Mouse (Mus musculus) erythroblast, embryonic 14.5 days (primary cell): Measurements from ENCODE around the gene Baiap2l1. TPM values are rescaled to one million over a fixed set of nuclear protein-coding genes. Genes with fewer than 3 reads are reported as not detected.
A peak's percentile ranks its signal among the peaks of the same experiment; 100 is the strongest.

Source experiments
- H3K27me3 ChIP-seq: 2 replicates; pipeline ENCODE4 v1.6.1; 2012; ENCODE audit warnings: inconsistent platforms; ENCODE audit not compliant: control insufficient read depth
- H3K36me3 ChIP-seq: 2 replicates; pipeline ENCODE4 v1.6.1; 2012; ENCODE audit warnings: mild to moderate bottlenecking, inconsistent platforms; ENCODE audit not compliant: control insufficient read depth
- H3K4me1 ChIP-seq: 2 replicates; pipeline ENCODE4 v1.6.1; 2012; ENCODE audit warnings: inconsistent platforms; ENCODE audit not compliant: control insufficient read depth
- H3K4me3 ChIP-seq: replicated peaks from 2 replicates; pipeline ENCODE3; 2012; ENCODE audit warnings: moderate library complexity, mild to moderate bottlenecking, inconsistent platforms
- H3K9me3 ChIP-seq: 2 replicates; pipeline ENCODE4 v1.6.1; 2012; ENCODE audit warnings: low read length, inconsistent platforms, mixed read lengths; ENCODE audit not compliant: control insufficient read depth
- GATA1 ChIP-seq: IDR thresholded peaks from 2 replicates; pipeline ENCODE4 v1.6.1; 2012; ENCODE audit warnings: low read length, inconsistent platforms, mixed read lengths
- TAL1 ChIP-seq: IDR thresholded peaks from 3 replicates; pipeline ENCODE4 v1.6.1; 2012; ENCODE audit warnings: low read length, inconsistent platforms, mixed read lengths
- polyA plus RNA-seq: library from polyadenylated mRNA; stranded (reverse); fragments of >175 nt; gene quantifications from 2 replicates; pipeline ENCODE4 v1.2.3, GENCODE M21; 2012

Gene Baiap2l1
- polyA plus RNA-seq, 1 experiment: not detected

DNA sequence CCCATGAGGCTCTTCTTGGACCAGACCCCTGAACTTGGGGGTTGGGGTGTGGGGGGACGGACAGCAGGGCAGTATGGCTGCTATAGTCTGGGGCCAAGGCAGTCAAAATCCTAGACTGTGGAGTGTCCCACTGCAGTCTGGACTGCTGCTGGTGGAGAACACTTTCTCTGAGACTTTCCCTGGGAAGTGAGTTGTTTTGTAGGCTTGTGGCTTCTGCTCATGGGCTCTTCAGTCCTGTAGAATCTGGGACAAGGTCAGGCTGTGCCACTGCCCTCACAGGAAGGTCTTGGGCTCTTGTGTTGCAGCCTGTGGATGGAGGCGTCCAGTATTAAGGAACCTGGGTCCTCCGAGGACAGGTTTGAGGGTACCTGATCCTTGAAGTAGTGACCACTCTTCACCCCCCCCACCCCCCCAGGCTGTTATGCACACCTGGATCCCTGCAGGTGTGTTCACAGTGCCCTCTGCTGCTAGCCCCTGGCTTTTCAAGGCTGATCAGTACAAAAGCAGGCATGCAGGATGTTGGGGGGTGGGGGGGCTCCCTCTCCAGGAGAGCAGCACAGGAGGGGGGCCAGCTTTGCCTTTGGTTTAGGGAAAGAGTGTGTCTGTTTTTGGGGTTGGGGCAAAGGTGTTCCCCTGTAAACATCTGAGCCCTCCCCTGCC is 100.3 kb downstream of the Baiap2l1 start:
- peak overlapping the region; percentile 76 for H3K4me3 ChIP-seq
- TF ChIP-seq TAL1 (no peak), GATA1 (no peak)
- peaks cover 44% of the 10 kb centered on the region for H3K4me1 ChIP-seq
- H3K36me3 ChIP-seq: peaks cover 21% of the 10 kb centered on the region
- no peaks in the 10 kb centered on the region for H3K9me3 ChIP-seq
- H3K27me3 ChIP-seq: peaks cover 13% of the 10 kb centered on the region

DNA sequence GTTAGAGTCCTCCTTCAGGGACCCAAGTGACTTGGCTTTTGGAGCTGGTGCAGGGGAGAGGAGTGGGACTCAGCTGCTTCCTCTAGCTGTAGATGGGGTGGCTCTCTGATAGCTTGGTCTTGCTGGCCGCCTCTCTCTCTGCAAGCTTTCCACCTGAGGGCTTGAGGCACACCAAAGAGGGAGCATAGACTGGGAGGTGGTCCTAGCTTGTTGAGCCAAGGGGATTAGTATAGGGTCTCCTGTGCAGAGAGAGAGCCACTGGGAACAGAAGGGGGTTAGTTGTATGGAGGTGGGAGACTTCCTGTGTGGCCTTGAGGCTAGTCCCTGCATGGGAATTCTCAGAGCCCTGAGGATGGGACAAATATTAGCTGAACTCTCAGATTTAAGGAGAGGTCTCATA is 101.0 kb downstream of the Baiap2l1 start:
- Histone ChIP-seq H3K27me3 (peaks cover 13% of the 10 kb centered on the region), H3K9me3 (no peaks in the 10 kb centered on the region), H3K36me3 (peaks cover 21% of the 10 kb centered on the region), H3K4me3 (peak overlapping the region; percentile 76), H3K4me1 (peaks cover 44% of the 10 kb centered on the region)
- TF ChIP-seq TAL1: no peak
- TF ChIP-seq GATA1: no peak

DNA sequence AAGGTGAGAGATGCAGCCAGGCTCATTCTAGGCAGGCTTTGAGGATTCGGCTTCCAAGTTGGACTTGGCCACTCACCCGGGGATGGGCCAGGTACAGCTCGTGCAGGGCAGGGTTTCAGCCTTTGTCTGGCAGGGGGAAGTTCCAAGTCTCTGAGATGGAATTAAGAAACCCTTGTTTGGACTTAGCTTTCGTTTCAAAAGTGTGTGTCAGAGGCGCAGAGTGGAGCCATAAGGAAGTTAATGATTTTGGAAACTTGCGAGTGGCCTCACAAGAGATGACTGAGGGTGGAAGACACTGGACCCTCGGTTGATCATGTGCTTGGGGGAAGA is 101.4 kb downstream of the Baiap2l1 start:
- Histone ChIP-seq H3K27me3 (peaks cover 13% of the 10 kb centered on the region), H3K4me3 (peak overlapping the region; percentile 76), H3K36me3 (peaks cover 21% of the 10 kb centered on the region), H3K4me1 (peaks cover 44% of the 10 kb centered on the region), H3K9me3 (no peaks in the 10 kb centered on the region)
- TF ChIP-seq TAL1 (no peak), GATA1 (no peak)

DNA sequence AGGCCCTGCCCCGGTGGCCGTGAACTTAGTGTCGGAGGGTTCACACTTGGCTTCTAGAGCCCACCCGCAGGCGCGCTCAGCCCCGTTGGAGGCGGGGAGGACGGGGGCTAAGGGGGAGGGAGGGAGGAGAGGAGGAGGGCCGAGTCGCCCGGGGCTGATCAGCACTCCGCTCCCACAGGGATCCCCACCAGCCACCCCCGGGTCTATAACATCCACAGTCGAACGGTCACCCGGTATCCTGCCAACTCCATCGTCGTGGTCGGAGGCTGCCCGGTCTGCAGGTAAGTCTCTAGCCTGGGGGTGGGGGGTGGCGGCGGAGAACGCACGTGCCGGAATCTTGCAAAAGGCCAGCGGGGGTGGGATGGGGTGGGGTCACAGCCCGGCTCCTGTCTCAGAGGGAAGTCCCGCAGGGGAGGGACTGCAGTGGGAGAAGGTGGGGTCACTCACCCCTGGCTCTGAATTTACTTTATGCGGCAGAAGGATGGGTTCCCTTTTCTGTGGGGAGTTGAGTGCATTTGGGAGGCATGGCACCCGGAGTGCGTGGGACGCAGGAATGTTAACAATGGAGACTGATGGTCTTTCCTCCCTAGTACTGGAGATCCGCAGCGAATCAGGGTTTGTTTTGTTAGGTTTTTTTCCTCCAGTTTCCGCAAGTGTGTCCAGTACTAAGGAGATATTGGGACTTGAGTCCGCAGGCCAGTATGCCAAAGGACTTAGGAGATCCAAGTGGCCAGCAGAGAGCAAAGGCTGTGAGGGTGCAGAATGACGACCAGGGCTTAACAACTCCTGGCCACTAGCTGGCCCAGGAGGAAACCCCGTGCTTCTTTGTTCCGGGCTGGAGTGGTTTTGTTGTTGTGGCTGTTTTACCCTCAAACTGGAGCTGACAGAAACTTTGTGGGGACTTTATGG is 102.0 kb downstream of the Baiap2l1 start:
- peaks cover 44% of the 10 kb centered on the region for H3K4me1 ChIP-seq
- peaks cover 17% of the 10 kb centered on the region for H3K36me3 ChIP-seq
- TF ChIP-seq GATA1 (no peak), TAL1 (no peak)
- peak overlapping the region; percentile 76 for H3K4me3 ChIP-seq
- H3K27me3 ChIP-seq: peaks cover 13% of the 10 kb centered on the region
- H3K9me3 ChIP-seq: no peaks in the 10 kb centered on the region

DNA sequence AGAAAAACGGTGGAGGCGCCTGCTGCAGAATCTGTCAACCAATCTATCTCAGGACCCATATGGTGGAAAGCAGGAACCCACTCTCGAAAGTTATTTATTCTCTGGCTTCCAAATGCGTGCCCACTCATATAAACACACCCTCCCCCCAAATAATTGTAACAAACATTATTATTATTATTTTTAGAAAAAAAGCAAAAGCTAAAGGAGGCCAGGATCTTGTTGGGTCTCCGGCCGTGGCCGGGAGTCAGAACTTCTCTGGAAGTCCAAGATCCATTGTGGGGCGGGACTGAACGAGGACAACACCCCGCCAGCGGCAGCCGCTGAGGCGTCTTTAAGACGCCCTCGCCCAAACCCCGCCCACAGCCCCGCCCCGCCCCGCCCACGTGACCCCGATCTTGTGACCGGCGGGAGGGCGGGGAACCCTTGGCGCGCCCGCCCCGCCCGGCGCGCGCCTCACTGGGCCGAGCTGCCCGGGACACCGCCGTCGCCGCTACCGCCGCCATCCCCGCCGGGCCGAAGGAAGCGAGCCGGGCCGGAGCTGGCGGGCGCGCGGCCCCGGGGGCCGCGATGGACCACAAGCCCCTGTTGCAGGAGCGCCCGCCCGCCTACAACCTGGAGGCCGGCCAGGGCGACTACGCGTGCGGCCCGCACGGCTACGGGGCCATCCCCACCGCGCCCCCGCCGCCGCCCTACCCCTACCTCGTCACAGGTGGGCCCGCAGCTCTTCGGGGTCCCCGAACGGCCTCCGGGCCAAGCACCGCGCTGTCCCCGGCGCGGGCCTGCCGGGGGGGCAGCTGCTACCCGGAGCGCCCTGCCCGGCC is 102.9 kb downstream of the Baiap2l1 start:
- H3K4me1 ChIP-seq: peaks cover 44% of the 10 kb centered on the region
- H3K9me3 ChIP-seq: peaks cover 4% of the 10 kb centered on the region
- H3K27me3 ChIP-seq: peaks cover 13% of the 10 kb centered on the region
- TF ChIP-seq TAL1: no peak
- H3K36me3 ChIP-seq: peaks cover 10% of the 10 kb centered on the region
- peak overlapping the region; percentile 76 for H3K4me3 ChIP-seq

DNA sequence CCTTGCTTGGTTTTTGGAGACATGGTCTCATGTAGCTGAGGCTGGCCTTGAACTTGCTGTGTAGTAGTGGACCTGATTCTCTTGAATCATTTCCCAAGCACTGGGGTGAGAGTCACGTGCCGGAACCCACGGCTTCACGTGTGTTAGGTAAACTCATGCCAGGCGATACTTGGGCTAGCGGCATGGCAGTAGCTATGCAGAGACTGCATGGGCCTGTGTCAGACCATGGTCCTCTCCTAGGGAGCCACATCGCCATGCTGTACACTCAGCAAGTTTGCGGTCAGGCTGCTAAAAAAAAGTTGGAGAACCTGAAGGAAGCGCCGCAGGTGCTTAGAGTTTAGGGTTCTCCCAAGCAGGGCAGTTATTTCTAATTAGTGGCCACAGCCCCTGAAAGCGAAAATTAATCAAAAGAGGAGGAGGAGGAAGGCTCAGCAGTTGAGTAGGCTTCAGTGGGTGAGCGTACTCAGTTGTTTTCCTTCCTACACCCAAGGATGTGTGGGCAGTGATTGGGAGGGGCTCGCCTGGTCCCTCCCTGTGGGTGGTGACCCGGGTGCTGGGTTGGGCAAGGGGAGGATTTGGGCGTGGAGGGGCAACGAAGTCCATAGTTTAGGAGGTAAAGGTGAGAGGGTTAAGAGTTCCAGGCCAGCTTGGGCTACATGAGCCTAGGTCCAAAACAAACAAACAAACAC is 103.6 kb downstream of the Baiap2l1 start:
- peak overlapping the region; percentile 76 for H3K4me3 ChIP-seq
- H3K4me1 ChIP-seq: peaks cover 44% of the 10 kb centered on the region
- TF ChIP-seq GATA1: no peak
- TF ChIP-seq TAL1: no peak

DNA sequence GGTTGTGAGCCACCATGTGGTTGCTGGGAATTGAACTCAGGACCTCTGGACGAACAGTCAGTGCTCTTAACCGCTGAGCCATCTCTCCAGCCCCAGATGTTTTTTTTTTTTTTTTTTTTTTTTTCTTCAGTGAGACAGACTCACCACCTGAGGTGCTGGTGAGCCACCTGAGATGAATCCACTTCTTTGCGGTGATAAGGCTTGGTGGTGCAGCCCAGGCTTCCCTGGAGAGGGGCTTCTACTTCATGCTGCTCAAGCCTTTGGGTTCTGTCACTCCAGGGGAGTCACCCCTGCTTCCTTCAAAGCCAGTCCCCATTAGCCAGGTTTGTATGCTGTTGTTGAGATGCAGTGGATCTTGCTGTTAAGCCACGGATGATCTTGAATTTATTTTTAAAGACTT is 104.7 kb downstream of the Baiap2l1 start:
- Histone ChIP-seq H3K27me3 (peaks cover 13% of the 10 kb centered on the region), H3K4me3 (no peak overlapping the region), H3K36me3 (no peaks in the 10 kb centered on the region; the same call in 1 of the 2 replicates), H3K9me3 (peaks cover 8% of the 10 kb centered on the region), H3K4me1 (peaks cover 37% of the 10 kb centered on the region)
- no peak for TF ChIP-seq TAL1
- no peak for TF ChIP-seq GATA1

More for the DNA sequence above, 103.6 kb downstream of the Baiap2l1 start:
- H3K27me3 ChIP-seq: peaks cover 13% of the 10 kb centered on the region
- H3K9me3 ChIP-seq: peaks cover 8% of the 10 kb centered on the region
- H3K36me3 ChIP-seq: peaks cover 9% of the 10 kb centered on the region

DNA sequence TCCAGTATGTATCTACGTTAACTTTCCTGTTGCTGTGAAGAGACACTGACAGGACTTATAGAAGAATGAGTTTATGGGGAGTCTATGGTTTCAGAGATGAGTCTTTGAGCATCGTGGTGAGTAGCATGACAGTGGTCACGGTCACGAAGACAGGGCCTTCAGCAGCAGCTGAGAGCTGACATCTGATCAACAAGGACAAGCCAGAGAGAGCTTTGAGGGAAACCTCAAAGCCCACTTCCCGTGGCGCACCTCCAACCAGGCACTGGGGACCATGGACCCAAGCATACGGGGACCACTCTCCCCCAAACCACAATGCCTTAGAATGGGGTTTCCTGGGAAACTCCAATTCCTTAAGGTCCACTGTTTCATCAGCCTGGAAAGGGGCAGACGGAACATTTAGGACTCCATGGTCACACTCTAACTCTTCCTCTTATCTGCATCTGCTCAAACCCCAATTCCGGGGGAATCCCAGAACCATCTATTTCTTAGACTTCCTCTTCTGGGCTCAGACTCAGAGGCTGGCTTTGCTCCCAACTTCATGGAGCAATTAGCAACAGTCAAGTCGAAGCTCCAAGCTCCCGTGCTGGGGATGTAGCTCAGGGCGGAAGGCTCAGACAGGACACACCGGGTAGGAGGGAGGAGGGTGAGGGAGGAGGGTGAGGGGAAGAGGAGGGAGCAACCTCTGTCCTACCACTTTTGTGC is 105.9 kb downstream of the Baiap2l1 start:
- TF ChIP-seq GATA1 (no peak), TAL1 (no peak)
- Histone ChIP-seq H3K4me3 (no peak overlapping the region), H3K27me3 (peaks cover 13% of the 10 kb centered on the region), H3K36me3 (no peaks in the 10 kb centered on the region), H3K9me3 (peaks cover 8% of the 10 kb centered on the region), H3K4me1 (peaks cover 31% of the 10 kb centered on the region)
